Mouse (Mus musculus) layer of hippocampus, adult 6 months (tissue): ENCODE measurements around the gene Bbof1. TPM values are rescaled to one million over a fixed set of nuclear protein-coding genes. Genes with fewer than 3 reads are reported as not detected.

Experiments used
- long read RNA-seq, 2 experiments: library from polyadenylated mRNA; unstranded; transcript quantifications; one replicate each; pipeline ENCODE4 v2.0.0; 2019 to 2020
- polyA plus RNA-seq: library from polyadenylated mRNA; unstranded; fragments of <200 nt; fragmentation: Nextera tagmentation; gene quantifications from 2 replicates; pipeline ENCODE4 v1.2.3, GENCODE M21; 2021

Gene Bbof1
- 1.1 and 1.5 TPM in 2 replicates for polyA plus RNA-seq
- long read RNA-seq, experiment 1, partial matches to known transcripts = 1 of 1 reads
- long read RNA-seq, experiment 1, other reads (novel, unspliced or antisense) = 0 of 1 reads
- long read RNA-seq, experiment 2, partial matches to known transcripts = 2 of 9 reads
- long read RNA-seq, experiment 2, other reads (novel, unspliced or antisense) = 7 of 9 reads

GRCm38 (mm10) chr12:84408819-84409507, at the start of gene Bbof1, which contains the start of gene Entpd5:
Bbof1 (plus strand) TSS chr12:84409071.
Entpd5 (minus strand) TSS chr12:84409029.

GRCm38 (mm10) chr12:84361555-84362489, 47.0 kb upstream of the Bbof1 start, which contains the start of the genes Coq6 and Fam161b:
Coq6 (plus strand) TSS chr12:84361657.
Fam161b (minus strand) TSS chr12:84361833.

GRCm38 (mm10) chr12:84416834-84417604, 8.1 kb downstream of the Bbof1 start, which contains the start of gene Rnf113a2:
Rnf113a2 (plus strand) TSS chr12:84417196.

GRCm38 (mm10) chr12:84450718-84451646, 42.1 kb downstream of the Bbof1 start, which contains the start of the genes Aldh6a1 and Lin52:
Aldh6a1 (minus strand) TSS chr12:84451004.
Lin52 (plus strand) TSS chr12:84451422.

Other genes with a start within 250 kb of the Bbof1 start
- 6.0 and 8.0 TPM in 2 replicates for gene Elmsan1, start 190.2 kb upstream of the Bbof1 start, polyA plus RNA-seq
- 22.2 and 35.4 TPM in 2 replicates for gene Ptgr2, start 123.8 kb upstream of the Bbof1 start, polyA plus RNA-seq
- 20.4 and 21.8 TPM in 2 replicates for gene Zfp410, start 92.2 kb upstream of the Bbof1 start, polyA plus RNA-seq
- 22.0 and 22.8 TPM in 2 replicates for gene Coq6, start 47.4 kb upstream of the Bbof1 start, polyA plus RNA-seq
- 6.8 TPM in 2 replicates for gene Fam161b, start 47.2 kb upstream of the Bbof1 start, polyA plus RNA-seq
- 10.9 and 13.0 TPM in 2 replicates for gene Entpd5, start within 50 bp of the Bbof1 start, polyA plus RNA-seq
- 18.2 and 19.2 TPM in 2 replicates for gene Rnf113a2, start 8.1 kb downstream of the Bbof1 start, polyA plus RNA-seq
- gene Aldh6a1, start 41.9 kb downstream of the Bbof1 start, polyA plus RNA-seq = 61.7 and 75.7 TPM in 2 replicates
- gene Lin52, start 42.4 kb downstream of the Bbof1 start, polyA plus RNA-seq = 39.6 and 39.7 TPM in 2 replicates
- 0.06 TPM in 1 of 2 replicates, not detected in the other for gene Vsx2, start 160.7 kb downstream of the Bbof1 start, polyA plus RNA-seq
- gene Abcd4, start 208.3 kb downstream of the Bbof1 start, polyA plus RNA-seq = 8.9 and 9.9 TPM in 2 replicates
- 0.09 TPM in 1 of 2 replicates, not detected in the other for gene Vrtn, start 231.9 kb downstream of the Bbof1 start, polyA plus RNA-seq